Mouse (Mus musculus): ENCODE data around the gene Spag6.

DNA sequence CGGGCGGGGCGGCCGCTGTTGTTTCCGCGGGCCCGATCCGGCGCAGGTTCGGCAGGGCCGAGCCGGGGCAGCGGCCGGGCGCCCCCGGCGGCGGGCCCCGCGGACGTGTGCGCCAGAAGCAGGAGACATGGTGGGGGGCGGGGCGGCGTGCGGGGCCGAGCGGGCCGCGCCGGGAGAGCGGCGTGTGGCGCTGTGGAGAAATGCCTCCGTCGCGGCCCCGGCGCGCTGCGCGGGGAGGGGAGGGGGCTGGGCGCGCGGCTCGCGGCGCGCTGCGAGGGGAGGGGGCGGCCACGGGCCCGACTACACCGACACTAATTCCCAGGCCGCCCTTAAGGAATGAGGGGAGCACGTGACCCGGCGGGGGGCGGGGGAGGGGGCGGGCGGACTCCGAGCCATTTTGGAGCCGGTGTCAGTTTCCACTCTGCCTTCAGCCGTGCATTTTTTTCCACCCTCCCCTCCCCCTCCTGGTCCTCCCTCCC lies 17.3 kb upstream of the Spag6 start:
- no peak for TF ChIP-seq CTCF (IDR thresholded peaks at IDR 0.05; ENCODE audit: control insufficient read depth, insufficient read depth, insufficient replicate concordance, low read depth, low read length)
- no peak; the same call in 1 of the 2 replicates for TF ChIP-seq POLR2A (IDR thresholded peaks at IDR 0.05; ENCODE audit: control insufficient read depth, low read depth, low read length)

All from testis, adult 2 months (tissue).